Mouse (Mus musculus) kidney, postnatal 14 days (tissue): ENCODE measurements around the gene Snx33.
"Not testable (repeated sequence)": the region's sequence is repeated elsewhere in the genome, so short reads cannot be mapped to it uniquely, and the experiment has no call there.

ENCODE experiments used
- DNase-seq: peaks from one replicate; pipeline ENCODE4 v3.0.0; 2022; ENCODE audit warnings: mixed read lengths

The Snx33 gene

GRCm38 (mm10) chr9:56928041-56928811, at the start of gene Snx33:
TSS of gene Snx33 (minus strand) at chr9:56928371.
- peak; percentile 97 for DNase-seq

GRCm38 (mm10) chr9:56975199-56975598, 47.0 kb upstream of the Snx33 start:
- DNase-seq, result no peak

GRCm38 (mm10) chr9:56973960-56974524, 45.9 kb upstream of the Snx33 start:
- no peak for DNase-seq

- DNase-seq, result no peak
These were observed 42.0 kb upstream of the Snx33 start for GRCm38 (mm10) chr9:56970158-56970557.

- no peak for DNase-seq
These were observed 33.4 kb upstream of the Snx33 start for GRCm38 (mm10) chr9:56961591-56961990.

- DNase-seq, result no peak
These were observed 30.5 kb upstream of the Snx33 start for GRCm38 (mm10) chr9:56958689-56959088.

- peak; percentile 13 for DNase-seq
These were observed 28.9 kb upstream of the Snx33 start for GRCm38 (mm10) chr9:56956966-56957675.

- no peak for DNase-seq
These were observed 25.4 kb upstream of the Snx33 start for GRCm38 (mm10) chr9:56953562-56953961.

- peak; percentile 99 for DNase-seq
These were observed 22.5 kb upstream of the Snx33 start, which contains the start of gene Snupn for GRCm38 (mm10) chr9:56950414-56951400. TSS of gene Snupn (plus strand) at chr9:56950878.

GRCm38 (mm10) chr9:56949767-56950166, 21.6 kb upstream of the Snx33 start:
- DNase-seq, result peak; percentile 3

- not testable (repeated sequence) for DNase-seq
These were observed 20.5 kb upstream of the Snx33 start for GRCm38 (mm10) chr9:56948699-56949098.

GRCm38 (mm10) chr9:56947481-56947880, 19.3 kb upstream of the Snx33 start:
- peak; percentile 59 for DNase-seq

GRCm38 (mm10) chr9:56938374-56938773, 10.2 kb upstream of the Snx33 start:
- DNase-seq, result peak; percentile 52

GRCm38 (mm10) chr9:56937223-56938160, 9.3 kb upstream of the Snx33 start, which contains the start of gene Imp3:
TSS of gene Imp3 (plus strand) at chr9:56937475.
- peak; percentile 94 for DNase-seq

- no peak for DNase-seq
These were observed 8.7 kb upstream of the Snx33 start for GRCm38 (mm10) chr9:56936861-56937222.

GRCm38 (mm10) chr9:56930556-56930955, 2.4 kb upstream of the Snx33 start:
- no peak for DNase-seq

- DNase-seq, result no peak
These were observed 1.3 kb upstream of the Snx33 start for GRCm38 (mm10) chr9:56929496-56929895.

- peak; percentile 76 for DNase-seq
These were observed 769 bp downstream of the Snx33 start for GRCm38 (mm10) chr9:56927191-56928012.

GRCm38 (mm10) chr9:56926387-56926786, 1.8 kb downstream of the Snx33 start:
- DNase-seq, result no peak

- DNase-seq, result no peak
These were observed 2.2 kb downstream of the Snx33 start for GRCm38 (mm10) chr9:56926025-56926360.
